Mouse (Mus musculus) hindbrain, embryonic 11.5 days (tissue): ENCODE results near the gene Ly6g5b. TPM values are rescaled to one million over a fixed set of nuclear protein-coding genes. Genes with fewer than 3 reads are reported as not detected.
A peak's percentile ranks its signal among the peaks of the same experiment; 100 is the strongest.

ENCODE experiments used
- ATAC-seq: fragments of 200-750 bp; cut with Nextera tagmentation; 2 replicates; pipeline ENCODE4 v1.8.0; 2017; ENCODE audit warnings: mild to moderate bottlenecking, moderate TSS enrichment, moderate library complexity; ENCODE audit not compliant: low FRiP score
- DNase-seq: peaks from one replicate; pipeline ENCODE4 v3.0.0-alpha.2; 2015; ENCODE audit warnings: low spot score
- H3K27ac ChIP-seq: fragments of 300-500 bp; sonication (generic); 2 replicates; pipeline ENCODE4 v1.5.1; 2014; ENCODE audit warnings: mild to moderate bottlenecking, low read depth, low read length
- H3K27me3 ChIP-seq: fragments of 300-500 bp; sonication (generic); 2 replicates; pipeline ENCODE4 v1.6.1; 2014; ENCODE audit warnings: mild to moderate bottlenecking, low read length, moderate library complexity, mixed read lengths; ENCODE audit not compliant: control insufficient read depth, insufficient read depth
- H3K36me3 ChIP-seq: fragments of 300-500 bp; sonication (generic); 2 replicates; pipeline ENCODE4 v1.6.1; 2014; ENCODE audit warnings: mild to moderate bottlenecking, low read length, moderate library complexity, mixed read lengths; ENCODE audit not compliant: control insufficient read depth, insufficient read depth
- H3K4me1 ChIP-seq: fragments of 300-500 bp; sonication (generic); replicated peaks from 2 replicates; pipeline ENCODE4 v1.6.1; 2014; ENCODE audit warnings: low read length, mixed read lengths; ENCODE audit not compliant: control insufficient read depth, insufficient read depth
- H3K4me2 ChIP-seq: fragments of 300-500 bp; sonication (generic); replicated peaks from 2 replicates; pipeline ENCODE4 v1.6.1; 2014; ENCODE audit warnings: mild to moderate bottlenecking, low read depth, low read length
- H3K4me3 ChIP-seq: fragments of 300-500 bp; sonication (generic); 2 replicates; pipeline ENCODE4 v1.5.1; 2014; ENCODE audit warnings: low read depth, low read length
- H3K9ac ChIP-seq: fragments of 300-500 bp; sonication (generic); 2 replicates; pipeline ENCODE4 v1.6.1; 2014; ENCODE audit warnings: low read depth, low read length
- H3K9me3 ChIP-seq: fragments of 300-500 bp; sonication (generic); 2 replicates; pipeline ENCODE4 v1.6.1; 2016; ENCODE audit warnings: low read length; ENCODE audit not compliant: control insufficient read depth
- WGBS: fragments of 180-500 bp; shearing (Covaris S2); extraction: QIAGEN DNeasy Blood & Tissue Kit; methylation state at CpG from one replicate; pipeline ENCODE4 v1.1.7; 2014; 5-methylcytosine and 5-hydroxymethylcytosine counted together
- polyA plus RNA-seq: library from polyadenylated mRNA; unstranded; fragments of >200 nt; fragmentation: Nextera tagmentation; extraction: Ambion mirVana; gene quantifications from 2 replicates; pipeline ENCODE4 v1.2.1, GENCODE M21; 2014

Gene Ly6g5b
- polyA plus RNA-seq, 1 experiment from 2014 or later = 0.96 TPM

GRCm38 (mm10) chr17:35071454-35071853, 43.8 kb downstream of the Ly6g5b start:
- DNase-seq = no peak
- 86% methylated on average over 9 of the region's 9 CpGs for WGBS
- no peak for ATAC-seq
- no peaks in the 10 kb centered on the region for H3K36me3 ChIP-seq
- H3K27me3 ChIP-seq = 0 out of 2 replicates have a peak, but pooled peaks cover 2% of the 10 kb centered on the region
- no peak overlapping the region for H3K27ac ChIP-seq
- H3K4me3 ChIP-seq = no peak overlapping the region
- no peak overlapping the region for H3K9ac ChIP-seq
- H3K4me2 ChIP-seq = no peak overlapping the region
- H3K4me1 ChIP-seq = no peaks in the 10 kb centered on the region
- no peaks in the 10 kb centered on the region for H3K9me3 ChIP-seq

GRCm38 (mm10) chr17:35070556-35071229, 44.5 kb downstream of the Ly6g5b start:
- no peaks in the 10 kb centered on the region for H3K4me1 ChIP-seq
- 56% methylated on average over 6 of the region's 6 CpGs for WGBS
- H3K9me3 ChIP-seq = no peaks in the 10 kb centered on the region
- peaks cover 7% of the 10 kb centered on the region for H3K27me3 ChIP-seq
- ATAC-seq (no peak), DNase-seq (no peak)
- H3K9ac ChIP-seq = no peak overlapping the region
- no peak overlapping the region for H3K4me3 ChIP-seq
- no peaks in the 10 kb centered on the region for H3K36me3 ChIP-seq
- H3K27ac ChIP-seq = no peak overlapping the region
- no peak overlapping the region for H3K4me2 ChIP-seq

- no peaks in the 10 kb centered on the region for H3K36me3 ChIP-seq
- no peak overlapping the region for H3K9ac ChIP-seq
- H3K9me3 ChIP-seq = no peaks in the 10 kb centered on the region
- H3K27ac ChIP-seq = no peak overlapping the region
- WGBS = 85% methylated on average over 17 of the region's 17 CpGs
- no peak for DNase-seq
- peaks cover 13% of the 10 kb centered on the region for H3K27me3 ChIP-seq
- H3K4me3 ChIP-seq = no peak overlapping the region
- no peak overlapping the region for H3K4me2 ChIP-seq
- no peak for ATAC-seq
- peaks cover 3% of the 10 kb centered on the region; the same call in 1 of the 2 replicates for H3K4me1 ChIP-seq
Measured at GRCm38 (mm10) chr17:35068213-35068914, 46.9 kb downstream of the Ly6g5b start.

GRCm38 (mm10) chr17:35066084-35066483, 49.1 kb downstream of the Ly6g5b start, which contains the start of gene Mpig6b:
Gene Mpig6b (minus strand): TSS chr17:35066184.
- no peaks in the 10 kb centered on the region for H3K9me3 ChIP-seq
- 44% methylated on average over 10 of the region's 10 CpGs for WGBS
- no peak within 1 kb of the TSS for H3K27ac ChIP-seq
- no peak for DNase-seq
- peaks cover 6% of the 10 kb centered on the region; the same call in 1 of the 2 replicates for H3K36me3 ChIP-seq
- peak within 1 kb of the TSS; percentile 29 for H3K4me3 ChIP-seq
- H3K27me3 ChIP-seq = peaks cover 13% of the 10 kb centered on the region
- peak within 1 kb of the TSS; percentile 24 for H3K9ac ChIP-seq
- no peak for ATAC-seq
- H3K4me1 ChIP-seq = peaks cover 3% of the 10 kb centered on the region; the same call in 1 of the 2 replicates
- peak within 1 kb of the TSS; percentile 54 for H3K4me2 ChIP-seq

GRCm38 (mm10) chr17:35064951-35065947, 50.0 kb downstream of the Ly6g5b start, which contains the start of gene Ly6g6c:
Gene Ly6g6c (plus strand): TSS chr17:35065388.
- Histone ChIP-seq H3K4me3 (peak within 1 kb of the TSS; percentile 29), H3K36me3 (peaks cover 8% of the 10 kb centered on the region; the same call in 1 of the 2 replicates), H3K9me3 (no peaks in the 10 kb centered on the region), H3K27me3 (peaks cover 13% of the 10 kb centered on the region), H3K27ac (no peak within 1 kb of the TSS), H3K9ac (peak within 1 kb of the TSS; percentile 24), H3K4me2 (peak within 1 kb of the TSS; percentile 54), H3K4me1 (peaks cover 3% of the 10 kb centered on the region; the same call in 1 of the 2 replicates)
- DNase-seq (peak; percentile 55), ATAC-seq (0 out of 2 replicates have a peak, but pooled peaks have one; percentile 45)
- 1% methylated on average over 48 of the region's 48 CpGs for WGBS

- ATAC-seq (no peak), DNase-seq (peak; percentile 25)
- no peak overlapping the region for H3K4me3 ChIP-seq
- no peak overlapping the region for H3K27ac ChIP-seq
- 36% methylated on average over 10 of the region's 10 CpGs for WGBS
- peaks cover 3% of the 10 kb centered on the region; the same call in 1 of the 2 replicates for H3K4me1 ChIP-seq
- no peaks in the 10 kb centered on the region for H3K9me3 ChIP-seq
- H3K27me3 ChIP-seq = peaks cover 13% of the 10 kb centered on the region
- peak overlapping the region; percentile 54 for H3K4me2 ChIP-seq
- peaks cover 8% of the 10 kb centered on the region; the same call in 1 of the 2 replicates for H3K36me3 ChIP-seq
- H3K9ac ChIP-seq = no peak overlapping the region; the same call in 1 of the 2 replicates
Measured at GRCm38 (mm10) chr17:35064378-35064877, 50.8 kb downstream of the Ly6g5b start.
